Mouse (Mus musculus) heart, embryonic 15.5 days (tissue): ENCODE measurements at regions not wholly inside any gene's neighbourhood (a gene's known extent, or its start where the extent isn't known, plus 50 kb on each side); places are given as distances from the start of the nearest gene placed in this dataset.
A peak's percentile ranks its signal among the peaks of the same experiment; 100 is the strongest.
"Not testable (repeated sequence)": the region's sequence is repeated elsewhere in the genome, so short reads cannot be mapped to it uniquely, and the experiment has no call there.

ENCODE experiments used
- ATAC-seq: fragments of 200-750 bp; cut with Nextera tagmentation; replicated peaks from 2 replicates; pipeline ENCODE4 v1.8.0; 2017; ENCODE audit warnings: low read depth, moderate TSS enrichment; ENCODE audit not compliant: insufficient number of reproducible peaks, insufficient read depth, low FRiP score
- H3K27ac ChIP-seq: fragments of 300-500 bp; sonication (generic); 2 replicates; pipeline ENCODE4 v1.5.1; 2015; ENCODE audit warnings: mild to moderate bottlenecking, inconsistent platforms
- H3K27me3 ChIP-seq: fragments of 300-500 bp; sonication (generic); 2 replicates; pipeline ENCODE4 v1.6.1; 2015; ENCODE audit warnings: inconsistent platforms
- H3K36me3 ChIP-seq: fragments of 300-500 bp; sonication (generic); 2 replicates; pipeline ENCODE4 v1.6.1; 2015; ENCODE audit warnings: mild to moderate bottlenecking, inconsistent platforms
- H3K4me1 ChIP-seq: fragments of 300-500 bp; sonication (generic); replicated peaks from 2 replicates; pipeline ENCODE4 v1.6.1; 2015; ENCODE audit warnings: inconsistent platforms
- H3K4me2 ChIP-seq: fragments of 300-500 bp; sonication (generic); 2 replicates; pipeline ENCODE4 v1.6.1; 2015; ENCODE audit warnings: inconsistent platforms, mild to moderate bottlenecking, moderate library complexity
- H3K4me3 ChIP-seq: fragments of 300-500 bp; sonication (generic); 2 replicates; pipeline ENCODE4 v1.5.1; 2015; ENCODE audit warnings: mild to moderate bottlenecking, inconsistent platforms
- H3K9ac ChIP-seq: fragments of 300-500 bp; sonication (generic); 2 replicates; pipeline ENCODE4 v1.6.1; 2015; ENCODE audit warnings: mild to moderate bottlenecking, inconsistent platforms
- H3K9me3 ChIP-seq: fragments of 300-500 bp; sonication (generic); replicated peaks from 2 replicates; pipeline ENCODE4 v1.6.1; 2016; ENCODE audit warnings: inconsistent platforms
- WGBS: fragments of 180-500 bp; shearing (Covaris S2); methylation state at CpG from one replicate; pipeline ENCODE4 v1.1.7; 2015; ENCODE audit warnings: mixed read lengths; 5-methylcytosine and 5-hydroxymethylcytosine counted together

DNA sequence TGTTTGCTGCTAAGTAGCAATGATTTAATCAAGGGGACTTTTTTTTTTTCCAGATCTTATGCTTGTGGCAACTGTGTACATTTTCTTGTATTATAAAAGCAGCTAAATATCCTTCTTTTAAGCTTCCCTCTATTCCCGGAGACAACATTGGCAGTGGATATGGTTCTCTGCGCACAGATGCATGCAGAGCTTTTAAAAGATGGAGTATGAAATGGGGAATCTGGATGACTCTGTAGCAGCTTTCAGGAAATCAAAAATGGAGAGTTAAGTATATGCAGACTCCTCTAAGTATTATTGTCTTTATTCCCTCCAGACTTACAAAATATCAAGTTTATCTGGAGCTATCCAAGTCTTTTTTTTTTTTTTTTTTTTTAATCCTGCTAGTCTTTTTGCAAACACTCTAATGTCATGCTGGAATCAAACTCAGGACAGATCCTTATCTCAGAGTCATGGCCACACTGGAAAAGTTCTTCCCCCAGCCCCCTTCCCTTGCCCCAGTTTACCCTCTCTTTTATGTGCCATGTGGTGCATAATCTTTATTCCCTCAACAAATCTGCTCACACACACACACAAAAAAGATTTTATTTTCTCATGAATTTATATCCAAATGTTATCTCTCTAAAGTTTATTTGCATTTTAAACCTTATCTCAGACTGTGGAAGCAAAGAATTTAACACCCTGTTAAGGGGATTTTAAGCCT lies 1080.3 kb upstream of the Cdh6 start:
- H3K4me1 ChIP-seq = no peaks in the 10 kb centered on the region
- no peak overlapping the region for H3K9ac ChIP-seq
- H3K4me3 ChIP-seq = no peak overlapping the region
- H3K27me3 ChIP-seq = no peaks in the 10 kb centered on the region
- no peak overlapping the region for H3K27ac ChIP-seq
- no peaks in the 10 kb centered on the region for H3K36me3 ChIP-seq
- H3K9me3 ChIP-seq = no peaks in the 10 kb centered on the region
- 91% methylated on average over 2 of the region's 2 CpGs for WGBS
- H3K4me2 ChIP-seq = no peak overlapping the region
- ATAC-seq = no peak

DNA sequence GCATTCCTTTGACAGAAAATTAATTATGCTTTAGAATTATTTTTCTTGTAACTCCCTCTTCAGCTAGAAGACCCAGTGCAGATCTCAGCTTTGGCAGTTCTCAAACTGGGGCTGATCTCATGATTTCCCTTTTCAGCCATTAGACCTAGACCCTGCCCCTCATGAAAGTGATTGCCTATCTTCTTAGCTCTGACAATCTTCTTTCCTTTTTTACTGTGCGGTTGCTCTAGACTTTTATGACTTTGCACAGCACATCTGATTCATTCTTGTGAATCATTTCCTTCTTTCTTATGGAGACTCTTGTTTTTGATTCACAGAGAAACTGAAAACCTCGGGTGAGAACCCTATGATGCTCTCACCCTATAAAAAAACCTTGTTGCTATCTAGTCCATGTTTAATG lies 1078.3 kb upstream of the Cdh6 start:
- no peak overlapping the region for H3K9ac ChIP-seq
- no peaks in the 10 kb centered on the region for H3K36me3 ChIP-seq
- H3K9me3 ChIP-seq = no peaks in the 10 kb centered on the region
- H3K4me2 ChIP-seq = no peak overlapping the region
- ATAC-seq = no peak
- no peaks in the 10 kb centered on the region for H3K4me1 ChIP-seq
- H3K27me3 ChIP-seq = no peaks in the 10 kb centered on the region
- no peak overlapping the region for H3K4me3 ChIP-seq
- 61% methylated on average over 2 of the region's 2 CpGs for WGBS
- no peak overlapping the region for H3K27ac ChIP-seq

DNA sequence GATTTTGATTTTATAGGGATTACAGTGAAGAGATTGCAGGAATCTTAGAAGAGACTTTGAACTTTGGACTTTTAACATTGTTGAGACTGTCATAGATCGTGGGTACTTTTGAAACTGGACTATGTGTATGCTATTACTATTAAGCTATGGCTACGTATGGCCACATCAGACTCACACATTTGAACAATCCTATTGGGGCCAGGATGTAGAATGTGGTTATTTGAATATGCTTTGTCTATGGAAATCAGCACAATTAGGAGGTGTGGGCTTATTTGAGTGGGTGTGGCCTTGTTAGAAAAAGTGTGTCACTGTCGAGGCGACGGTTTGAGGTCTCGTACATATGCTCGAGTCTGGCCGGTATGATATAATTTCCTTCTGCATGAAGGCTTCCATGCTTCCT lies 1041.8 kb upstream of the Cdh6 start:
- Histone ChIP-seq H3K27me3 (no peaks in the 10 kb centered on the region), H3K4me1 (no peaks in the 10 kb centered on the region), H3K9me3 (no peaks in the 10 kb centered on the region), H3K27ac (no peak overlapping the region), H3K9ac (no peak overlapping the region), H3K4me3 (no peak overlapping the region), H3K4me2 (no peak overlapping the region), H3K36me3 (no peaks in the 10 kb centered on the region)
- ATAC-seq = no peak
- 88% methylated on average over 8 of the region's 8 CpGs for WGBS

GRCm38 (mm10) chr15:14214726-14215125 lies 1041.3 kb upstream of the Cdh6 start:
- 75% methylated on average over 1 of the region's 1 CpGs for WGBS
- H3K36me3 ChIP-seq = no peaks in the 10 kb centered on the region

DNA sequence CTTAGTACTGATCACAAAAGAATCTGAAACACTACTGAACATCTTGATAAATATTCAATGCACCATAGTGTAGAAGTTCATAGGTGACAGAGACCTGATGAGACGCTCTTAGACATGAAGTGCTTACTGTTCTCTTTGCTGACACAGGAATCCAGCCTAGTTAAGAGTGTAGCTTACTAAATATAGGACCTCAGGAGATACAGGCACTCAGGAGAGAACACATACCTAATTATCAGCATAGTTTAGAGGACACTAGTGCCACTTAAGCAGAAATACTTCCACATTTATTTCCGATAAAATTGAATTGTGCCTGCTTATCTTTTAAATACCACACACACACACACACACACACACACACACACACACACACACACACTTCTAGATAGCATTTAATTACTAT lies 1004.0 kb upstream of the Cdh6 start:
- Histone ChIP-seq H3K36me3 (no peaks in the 10 kb centered on the region), H3K9ac (no peak overlapping the region), H3K9me3 (no peaks in the 10 kb centered on the region), H3K27me3 (no peaks in the 10 kb centered on the region), H3K27ac (0 out of 2 replicates have a peak overlapping the region, but pooled peaks have one; percentile 49), H3K4me1 (no peaks in the 10 kb centered on the region), H3K4me2 (no peak overlapping the region), H3K4me3 (no peak overlapping the region)
- 45% methylated on average over 2 of the region's 2 CpGs for WGBS
- 0 out of 2 replicates have a peak, but pooled peaks have one; percentile 47 for ATAC-seq

More at GRCm38 (mm10) chr15:14214726-14215125, 1041.3 kb upstream of the Cdh6 start:
- H3K4me2 ChIP-seq = no peak overlapping the region
- no peak overlapping the region for H3K4me3 ChIP-seq
- H3K9me3 ChIP-seq = no peaks in the 10 kb centered on the region
- no peak overlapping the region for H3K27ac ChIP-seq
- no peaks in the 10 kb centered on the region for H3K4me1 ChIP-seq
- ATAC-seq = no peak
- H3K27me3 ChIP-seq = no peaks in the 10 kb centered on the region
- no peak overlapping the region for H3K9ac ChIP-seq

GRCm38 (mm10) chr15:14137402-14137801 lies 963.9 kb upstream of the Cdh6 start:
- H3K4me2 ChIP-seq = no peak overlapping the region
- no peak for ATAC-seq
- H3K4me1 ChIP-seq = no peaks in the 10 kb centered on the region
- H3K9me3 ChIP-seq = no peaks in the 10 kb centered on the region
- no peaks in the 10 kb centered on the region for H3K27me3 ChIP-seq
- no peaks in the 10 kb centered on the region for H3K36me3 ChIP-seq
- no peak overlapping the region for H3K9ac ChIP-seq
- H3K27ac ChIP-seq = no peak overlapping the region
- H3K4me3 ChIP-seq = no peak overlapping the region

DNA sequence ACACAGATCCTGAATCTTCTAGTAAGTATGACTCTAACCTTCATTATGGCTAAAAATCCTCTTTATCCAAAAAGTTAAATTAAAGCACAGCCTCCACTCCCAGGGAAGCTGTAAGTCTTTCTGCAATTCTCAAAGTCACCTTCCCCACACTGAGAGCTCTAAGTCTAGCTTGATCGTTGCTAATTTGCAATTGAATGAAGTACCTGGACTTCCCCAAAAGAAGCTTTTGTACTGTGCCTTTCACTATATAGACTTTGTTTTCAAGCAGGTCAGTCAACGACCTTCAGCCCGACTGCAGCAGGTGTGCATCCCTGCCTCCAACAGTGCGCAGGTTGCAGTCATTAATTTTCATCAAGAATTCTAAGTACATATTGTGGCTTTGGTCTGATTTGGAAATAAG lies 950.4 kb upstream of the Cdh6 start:
- no peak overlapping the region for H3K9ac ChIP-seq
- no peaks in the 10 kb centered on the region for H3K36me3 ChIP-seq
- no peak overlapping the region for H3K4me2 ChIP-seq
- H3K4me1 ChIP-seq = no peaks in the 10 kb centered on the region
- H3K27me3 ChIP-seq = no peaks in the 10 kb centered on the region
- H3K27ac ChIP-seq = no peak overlapping the region
- no peak overlapping the region for H3K4me3 ChIP-seq
- WGBS = 81% methylated on average over 4 of the region's 4 CpGs
- ATAC-seq = no peak
- H3K9me3 ChIP-seq = 0 out of 2 replicates have a peak, but pooled peaks cover 7% of the 10 kb centered on the region

DNA sequence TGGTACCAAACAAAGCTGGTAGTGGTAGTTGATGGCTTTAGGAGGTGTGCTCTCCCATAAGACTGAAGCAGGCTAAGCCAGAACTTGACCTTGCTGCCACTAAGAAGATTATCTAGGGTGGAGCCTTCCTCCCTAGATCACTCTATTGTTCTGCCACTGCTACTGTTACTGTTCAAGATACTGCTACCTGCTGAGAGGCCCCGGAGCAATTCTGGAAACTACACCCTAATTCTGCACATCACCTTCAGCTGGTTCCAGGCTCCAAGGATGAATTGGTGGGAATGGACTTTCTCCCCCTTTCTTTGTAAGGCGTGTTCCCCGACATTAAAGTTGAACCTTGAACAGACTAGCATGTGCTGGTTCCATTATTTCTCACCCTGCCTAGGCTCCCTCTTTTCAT lies 944.8 kb upstream of the Cdh6 start:
- H3K9ac ChIP-seq, H3K36me3 ChIP-seq, H3K4me1 ChIP-seq, H3K27ac ChIP-seq, ATAC-seq, H3K27me3 ChIP-seq, H3K9me3 ChIP-seq, H3K4me3 ChIP-seq, H3K4me2 ChIP-seq: not testable (repeated sequence)
- 80% methylated on average over 3 of the region's 3 CpGs for WGBS

DNA sequence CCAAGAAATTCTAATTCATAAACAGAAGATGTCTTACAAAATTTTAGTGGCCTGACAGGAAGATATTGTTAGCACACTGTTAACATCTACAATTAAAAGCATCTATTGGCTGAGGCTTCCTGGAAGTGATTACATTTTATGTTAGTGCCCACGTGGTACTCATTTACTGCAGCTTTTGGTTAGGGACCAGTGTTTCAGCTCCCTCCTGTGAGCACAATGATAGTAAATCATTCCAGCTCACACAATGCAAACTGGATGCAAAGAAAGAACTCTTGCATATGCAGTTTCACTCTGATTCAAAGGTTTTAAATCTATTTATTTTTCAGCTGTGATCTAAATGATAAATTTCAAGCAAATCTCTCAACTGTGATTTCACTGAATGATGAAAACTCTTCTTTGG lies 928.3 kb upstream of the Cdh6 start:
- WGBS = 28% methylated on average over 1 of the region's 1 CpGs
- no peak overlapping the region for H3K27ac ChIP-seq
- no peak overlapping the region for H3K4me2 ChIP-seq
- H3K9ac ChIP-seq = no peak overlapping the region
- H3K9me3 ChIP-seq = no peaks in the 10 kb centered on the region
- H3K27me3 ChIP-seq = no peaks in the 10 kb centered on the region
- ATAC-seq = no peak
- H3K4me3 ChIP-seq = no peak overlapping the region
- no peaks in the 10 kb centered on the region for H3K36me3 ChIP-seq
- H3K4me1 ChIP-seq = no peaks in the 10 kb centered on the region

GRCm38 (mm10) chr15:14051872-14052271 lies 878.4 kb upstream of the Cdh6 start:
- Histone ChIP-seq H3K36me3 (no peaks in the 10 kb centered on the region), H3K27me3 (no peaks in the 10 kb centered on the region), H3K4me2 (no peak overlapping the region), H3K27ac (no peak overlapping the region), H3K4me1 (no peaks in the 10 kb centered on the region), H3K4me3 (no peak overlapping the region), H3K9ac (no peak overlapping the region), H3K9me3 (no peaks in the 10 kb centered on the region)
- 64% methylated on average over 3 of the region's 3 CpGs for WGBS
- no peak for ATAC-seq
